Mouse (Mus musculus) stomach, embryonic 14.5 days (tissue): ENCODE data around the gene Plekhg6. TPM values are rescaled to one million over a fixed set of nuclear protein-coding genes. Genes with fewer than 3 reads are reported as not detected.

Experiments
- ATAC-seq: fragments of 200-750 bp; cut with Nextera tagmentation; 2 replicates; pipeline ENCODE4 v1.8.0; 2017; ENCODE audit warnings: low read depth, moderate TSS enrichment; ENCODE audit not compliant: insufficient number of reproducible peaks, insufficient read depth, low FRiP score
- H3K27ac ChIP-seq: fragments of 300-500 bp; sonication (generic); 2 replicates; pipeline ENCODE4 v1.5.1; 2014; ENCODE audit warnings: mild to moderate bottlenecking, low read length, moderate library complexity, mixed read lengths
- H3K27me3 ChIP-seq: fragments of 300-500 bp; sonication (generic); 2 replicates; pipeline ENCODE4 v1.6.1; 2014; ENCODE audit warnings: low read length, control low read depth, mixed read lengths; ENCODE audit not compliant: control insufficient read depth, insufficient read depth
- H3K36me3 ChIP-seq: fragments of 300-500 bp; sonication (generic); 2 replicates; pipeline ENCODE4 v1.6.1; 2014; ENCODE audit warnings: mild to moderate bottlenecking, control low read depth, low read length, moderate library complexity, mixed read lengths; ENCODE audit not compliant: control insufficient read depth, insufficient read depth
- H3K4me1 ChIP-seq: fragments of 300-500 bp; sonication (generic); 2 replicates; pipeline ENCODE4 v1.6.1; 2014; ENCODE audit warnings: low read length, control low read depth, mixed read lengths; ENCODE audit not compliant: control insufficient read depth, insufficient read depth
- H3K4me2 ChIP-seq: fragments of 300-500 bp; sonication (generic); replicated peaks from 2 replicates; pipeline ENCODE4 v1.6.1; 2014; ENCODE audit warnings: low read depth, low read length, control low read depth
- H3K4me3 ChIP-seq: fragments of 300-500 bp; sonication (generic); 2 replicates; pipeline ENCODE4 v1.5.1; 2014; ENCODE audit warnings: low read depth, low read length, control low read depth
- H3K9ac ChIP-seq: fragments of 300-500 bp; sonication (generic); replicated peaks from 2 replicates; pipeline ENCODE4 v1.6.1; 2014; ENCODE audit warnings: low read depth, mild to moderate bottlenecking, control low read depth, low read length, moderate library complexity, mixed read lengths
- H3K9me3 ChIP-seq: fragments of 300-500 bp; sonication (generic); 2 replicates; pipeline ENCODE4 v1.6.1; 2016; ENCODE audit warnings: low read depth, low read length, control low read depth; ENCODE audit not compliant: control insufficient read depth
- WGBS: fragments of 180-500 bp; shearing (Covaris S2); extraction: QIAGEN DNeasy Blood & Tissue Kit; methylation state at CpG from one replicate; pipeline ENCODE4 v1.1.7; 2014; 5-methylcytosine and 5-hydroxymethylcytosine counted together
- polyA plus RNA-seq: library from polyadenylated mRNA; unstranded; fragments of >200 nt; fragmentation: Nextera tagmentation; extraction: Ambion mirVana; gene quantifications from 2 replicates; pipeline ENCODE4 v1.2.1, GENCODE M21; 2014

Gene Plekhg6
- polyA plus RNA-seq, 1 experiment from 2014 or later, result 2.1 TPM

- ATAC-seq, result peak; percentile 19; the same call in 1 of the 2 replicates
Observed at GRCm38 (mm10) chr6:125348721-125349574, 31.6 kb downstream of the Plekhg6 start, which contains the start of gene Tnfrsf1a. Gene Tnfrsf1a, plus strand, starts transcription at chr6:125349362.

GRCm38 (mm10) chr6:125346029-125346428, 34.6 kb downstream of the Plekhg6 start:
- Histone ChIP-seq H3K27me3 (no peaks in the 10 kb centered on the region), H3K27ac (no peak overlapping the region), H3K4me3 (no peak overlapping the region), H3K36me3 (no peaks in the 10 kb centered on the region), H3K4me2 (no peak overlapping the region), H3K4me1 (peaks cover 7% of the 10 kb centered on the region), H3K9me3 (no peaks in the 10 kb centered on the region), H3K9ac (no peak overlapping the region)
- 66% methylated on average over 2 of the region's 2 CpGs for WGBS
- ATAC-seq, result no peak

More at GRCm38 (mm10) chr6:125348721-125349574, 31.6 kb downstream of the Plekhg6 start, which contains the start of gene Tnfrsf1a:
- H3K9me3 ChIP-seq, result no peaks in the 10 kb centered on the region
- 9% methylated on average over 22 of the region's 22 CpGs for WGBS
- peak within 1 kb of the TSS; percentile 62 for H3K4me2 ChIP-seq
- peaks cover 29% of the 10 kb centered on the region for H3K4me1 ChIP-seq
- no peaks in the 10 kb centered on the region for H3K36me3 ChIP-seq
- peak within 1 kb of the TSS; percentile 91 for H3K27ac ChIP-seq
- H3K27me3 ChIP-seq, result no peaks in the 10 kb centered on the region
- H3K4me3 ChIP-seq, result peak within 1 kb of the TSS; percentile 82
- peak within 1 kb of the TSS; percentile 86 for H3K9ac ChIP-seq

DNA sequence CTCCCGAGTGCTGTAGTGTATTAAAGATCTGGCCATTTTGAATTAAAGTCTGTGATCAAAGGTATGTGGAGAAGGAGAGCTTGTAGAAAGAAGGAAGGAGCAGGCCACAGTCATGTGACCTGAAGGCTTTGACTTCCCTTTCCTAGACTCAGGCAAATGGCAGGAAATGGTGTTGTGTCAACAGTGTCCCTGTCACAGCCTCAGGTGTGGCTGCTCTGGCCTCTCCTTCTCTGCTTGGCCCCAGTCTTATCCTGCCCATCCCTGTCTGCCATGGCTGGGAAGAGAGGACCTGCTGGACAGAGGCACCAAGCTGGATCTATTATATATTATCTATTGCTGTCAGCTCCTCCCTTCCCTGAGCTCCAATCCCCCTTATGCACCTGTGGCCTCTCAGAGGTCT, 35.0 kb downstream of the Plekhg6 start:
- no peak for ATAC-seq
- 68% methylated on average over 1 of the region's 1 CpGs for WGBS
- H3K4me3 ChIP-seq, result no peak overlapping the region
- H3K9ac ChIP-seq, result no peak overlapping the region
- H3K4me2 ChIP-seq, result no peak overlapping the region
- H3K27ac ChIP-seq, result no peak overlapping the region
- H3K36me3 ChIP-seq, result no peaks in the 10 kb centered on the region
- peaks cover 3% of the 10 kb centered on the region; the same call in 1 of the 2 replicates for H3K4me1 ChIP-seq
- no peaks in the 10 kb centered on the region for H3K27me3 ChIP-seq
- no peaks in the 10 kb centered on the region for H3K9me3 ChIP-seq

GRCm38 (mm10) chr6:125344866-125345265, 35.7 kb downstream of the Plekhg6 start:
- Histone ChIP-seq H3K9me3 (no peaks in the 10 kb centered on the region), H3K27me3 (no peaks in the 10 kb centered on the region), H3K4me3 (no peak overlapping the region), H3K9ac (no peak overlapping the region), H3K4me1 (peaks cover 3% of the 10 kb centered on the region; the same call in 1 of the 2 replicates), H3K27ac (no peak overlapping the region), H3K36me3 (no peaks in the 10 kb centered on the region), H3K4me2 (no peak overlapping the region)
- no peak for ATAC-seq
- WGBS, result 57% methylated on average over 4 of the region's 4 CpGs

- H3K9me3 ChIP-seq, result no peaks in the 10 kb centered on the region
- H3K9ac ChIP-seq, result no peak overlapping the region
- 22% methylated on average over 8 of the region's 8 CpGs for WGBS
- H3K36me3 ChIP-seq, result no peaks in the 10 kb centered on the region
- 0 out of 2 replicates have a peak, but pooled peaks have one; percentile 14 for ATAC-seq
- peak overlapping the region; percentile 17; the same call in 1 of the 2 replicates for H3K27ac ChIP-seq
- H3K4me3 ChIP-seq, result no peak overlapping the region
- peaks cover 3% of the 10 kb centered on the region; the same call in 1 of the 2 replicates for H3K4me1 ChIP-seq
- H3K4me2 ChIP-seq, result no peak overlapping the region
- H3K27me3 ChIP-seq, result no peaks in the 10 kb centered on the region
Observed at GRCm38 (mm10) chr6:125344084-125344483, 36.5 kb downstream of the Plekhg6 start.

DNA sequence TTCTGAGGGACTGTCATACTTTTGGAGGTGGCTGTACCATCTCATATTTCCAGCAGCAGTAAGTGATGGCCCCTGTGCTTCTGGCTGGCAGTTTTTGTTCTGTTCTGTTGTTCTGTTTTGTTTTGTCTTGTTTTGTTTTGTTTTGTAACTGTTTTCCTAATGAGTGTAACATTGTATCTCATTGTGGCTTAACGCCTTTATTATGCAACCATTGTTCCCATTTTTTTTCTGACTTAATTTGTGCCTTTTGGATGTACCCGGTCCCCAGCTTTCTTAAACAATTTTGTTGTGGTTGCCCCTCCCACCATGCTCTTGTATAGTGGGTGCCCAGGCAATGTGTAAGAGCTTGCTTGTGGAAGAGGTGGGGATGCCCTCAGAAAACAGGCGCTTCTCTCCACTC, 38.4 kb downstream of the Plekhg6 start:
- Histone ChIP-seq H3K27me3 (no peaks in the 10 kb centered on the region), H3K9ac (no peak overlapping the region), H3K36me3 (no peaks in the 10 kb centered on the region), H3K9me3 (no peaks in the 10 kb centered on the region), H3K4me2 (no peak overlapping the region), H3K4me1 (peaks cover 3% of the 10 kb centered on the region; the same call in 1 of the 2 replicates), H3K4me3 (no peak overlapping the region), H3K27ac (no peak overlapping the region)
- 75% methylated on average over 3 of the region's 3 CpGs for WGBS
- ATAC-seq, result no peak

GRCm38 (mm10) chr6:125340244-125340643, 40.3 kb downstream of the Plekhg6 start:
- ATAC-seq, result no peak; the same call in 1 of the 2 replicates
- Histone ChIP-seq H3K4me2 (no peak overlapping the region), H3K27ac (peak overlapping the region; percentile 61; the same call in 1 of the 2 replicates), H3K9ac (no peak overlapping the region), H3K4me1 (peaks cover 3% of the 10 kb centered on the region; the same call in 1 of the 2 replicates), H3K9me3 (no peaks in the 10 kb centered on the region), H3K4me3 (no peak overlapping the region), H3K36me3 (no peaks in the 10 kb centered on the region), H3K27me3 (no peaks in the 10 kb centered on the region)
- WGBS, result 72% methylated on average over 5 of the region's 5 CpGs

DNA sequence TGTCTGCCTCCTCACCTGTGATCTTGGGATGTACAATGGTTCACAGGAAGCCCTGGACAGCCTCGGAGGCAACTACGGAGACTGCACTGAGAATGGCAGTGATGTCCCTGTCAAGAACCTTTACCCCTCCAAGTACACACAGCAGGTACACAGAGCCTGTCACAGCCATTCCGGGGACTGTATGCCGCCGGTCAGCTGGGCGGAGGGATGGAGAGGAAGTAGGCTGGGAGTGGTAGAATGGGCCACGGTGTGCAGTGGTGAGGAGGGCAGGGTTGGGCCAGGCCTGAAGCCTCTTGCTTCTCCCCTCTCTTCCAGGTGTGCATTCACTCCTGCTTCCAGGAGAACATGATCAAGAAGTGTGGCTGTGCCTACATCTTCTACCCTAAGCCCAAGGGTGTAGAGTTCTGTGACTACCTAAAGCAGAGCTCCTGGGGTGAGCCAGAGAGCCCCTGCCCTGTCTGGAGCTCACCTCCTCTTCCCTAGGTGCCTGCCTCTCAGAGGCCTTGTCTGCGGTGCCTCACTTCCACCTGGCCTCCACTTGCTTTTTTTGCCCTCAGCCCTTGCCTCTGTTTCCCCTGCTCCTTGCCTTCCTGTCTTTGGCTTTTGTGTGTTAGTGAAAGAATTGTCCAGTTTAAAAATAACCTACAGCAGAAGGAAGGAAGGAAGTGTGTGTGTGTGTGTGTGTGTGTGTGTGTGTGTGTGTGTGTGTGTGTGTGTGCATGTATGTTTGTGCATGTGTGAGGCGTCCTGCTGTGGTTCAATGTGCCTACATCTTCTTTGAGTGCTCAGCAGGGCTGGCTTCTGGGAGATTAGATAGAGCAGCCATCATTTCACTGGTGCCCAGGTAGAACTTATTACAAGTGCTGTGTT, 41.6 kb downstream of the Plekhg6 start:
- Histone ChIP-seq H3K9me3 (no peaks in the 10 kb centered on the region), H3K36me3 (no peaks in the 10 kb centered on the region), H3K9ac (no peak overlapping the region), H3K4me2 (no peak overlapping the region), H3K27ac (peak overlapping the region; percentile 10; the same call in 1 of the 2 replicates), H3K4me1 (no peaks in the 10 kb centered on the region; the same call in 1 of the 2 replicates), H3K4me3 (no peak overlapping the region), H3K27me3 (no peaks in the 10 kb centered on the region)
- 61% methylated on average over 9 of the region's 9 CpGs for WGBS
- no peak for ATAC-seq
